ENCODE assay signal across 8 mouse cellular contexts in genomic region chr5:74702766-74703165, GRCm38 (mm10). TPM values are rescaled to one million over a fixed set of nuclear protein-coding genes. Genes with fewer than 3 reads are reported as not detected.
A peak's percentile ranks its signal among the peaks of the same experiment; 100 is the strongest.
DNase-seq lines count a peak whose midpoint lies in the region; ATAC-seq and TF ChIP-seq lines count a peak whose summit lies in the region.

Lnx1 (minus strand) TSS chr5:74702912.

- TF ChIP-seq EP300 in ES-Bruce4 (IDR thresholded peaks at IDR 0.05; ENCODE audit: insufficient read depth, low read depth, low read length): no peak

- no peaks in the 10 kb centered on the region for H3K27me3 ChIP-seq in ES-Bruce4 (ENCODE audit: control insufficient read depth, insufficient read depth, low read length, poor library complexity, severe bottlenecking)
- H3K27me3 ChIP-seq in embryonic facial prominence, embryonic 11.5 days (ENCODE audit: control insufficient read depth, insufficient read depth, low read length): no peaks in the 10 kb centered on the region
- H3K27me3 ChIP-seq in hindbrain, embryonic 14.5 days (ENCODE audit: control insufficient read depth, insufficient read depth, low read length): no peaks in the 10 kb centered on the region
- peaks cover 6% of the 10 kb centered on the region; the same call in 1 of the 2 replicates for H3K27me3 ChIP-seq in midbrain, embryonic 15.5 days (replicated peaks)
- no peaks in the 10 kb centered on the region for H3K27me3 ChIP-seq in thymus, adult 2 months (ENCODE audit: control insufficient read depth, insufficient read depth, low read length)

- peaks cover 8% of the 10 kb centered on the region for H3K4me1 ChIP-seq in ES-Bruce4 (ENCODE audit: control insufficient read depth, insufficient read depth, low read length)
- H3K4me1 ChIP-seq in embryonic facial prominence, embryonic 11.5 days (ENCODE audit: control insufficient read depth, insufficient read depth, low read length): no peaks in the 10 kb centered on the region
- H3K4me1 ChIP-seq in hindbrain, embryonic 14.5 days (replicated peaks; ENCODE audit: control insufficient read depth, insufficient read depth, low read length): 0 out of 2 replicates have a peak, but pooled peaks cover 11% of the 10 kb centered on the region
- peaks cover 8% of the 10 kb centered on the region for H3K4me1 ChIP-seq in midbrain, embryonic 15.5 days
- H3K4me1 ChIP-seq in thymus, adult 2 months (replicated peaks; ENCODE audit: control insufficient read depth, insufficient read depth, low read length): peaks cover 7% of the 10 kb centered on the region; the same call in 1 of the 2 replicates

- H3K27ac ChIP-seq in ES-Bruce4 (ENCODE audit: insufficient read depth, low read length): peak within 1 kb of the TSS; percentile 54
- no peak within 1 kb of the TSS for H3K27ac ChIP-seq in embryonic facial prominence, embryonic 11.5 days (replicated peaks; ENCODE audit: low read depth, low read length)
- H3K27ac ChIP-seq in hindbrain, embryonic 14.5 days: no peak within 1 kb of the TSS
- H3K27ac ChIP-seq in midbrain, embryonic 15.5 days: no peak within 1 kb of the TSS
- no peak within 1 kb of the TSS; the same call in 1 of the 2 replicates for H3K27ac ChIP-seq in thymus, adult 2 months (ENCODE audit: control insufficient read depth, insufficient read depth, low read length)

- peak within 1 kb of the TSS; percentile 47; the same call in 1 of the 2 replicates for H3K4me3 ChIP-seq in ES-Bruce4 (ENCODE audit: low read depth, low read length)
- no peak within 1 kb of the TSS for H3K4me3 ChIP-seq in embryonic facial prominence, embryonic 11.5 days (ENCODE audit: low read depth, low read length)
- H3K4me3 ChIP-seq in hindbrain, embryonic 14.5 days (replicated peaks; ENCODE audit: low read length): no peak within 1 kb of the TSS
- H3K4me3 ChIP-seq in midbrain, embryonic 15.5 days: no peak within 1 kb of the TSS
- H3K4me3 ChIP-seq in thymus, adult 2 months (ENCODE audit: control insufficient read depth, insufficient read depth, low read length): no peak within 1 kb of the TSS

- no peak for TF ChIP-seq CTCF in ES-Bruce4 (IDR thresholded peaks at IDR 0.05; ENCODE audit: low read depth, low read length)
- no peak for TF ChIP-seq CTCF in thymus, adult 2 months (IDR thresholded peaks at IDR 0.05; ENCODE audit: borderline replicate concordance, control insufficient read depth, extremely low read depth, insufficient read depth, low read length, poor library complexity)

- no peaks in the 10 kb centered on the region for H3K36me3 ChIP-seq in ES-Bruce4 (ENCODE audit: control insufficient read depth, insufficient read depth, low read length, poor library complexity, severe bottlenecking)
- H3K36me3 ChIP-seq in embryonic facial prominence, embryonic 11.5 days (replicated peaks; ENCODE audit: control insufficient read depth, insufficient read depth, low read depth, low read length): no peaks in the 10 kb centered on the region
- no peaks in the 10 kb centered on the region for H3K36me3 ChIP-seq in hindbrain, embryonic 14.5 days (replicated peaks; ENCODE audit: control insufficient read depth, insufficient read depth)
- H3K36me3 ChIP-seq in midbrain, embryonic 15.5 days (replicated peaks): no peaks in the 10 kb centered on the region
- no peaks in the 10 kb centered on the region for H3K36me3 ChIP-seq in thymus, adult 2 months (ENCODE audit: control insufficient read depth, insufficient read depth, low read length)

- intact Hi-C loops in left cerebral cortex, postnatal 14 days (cut with DNase I): no loop called here

- no peak within 1 kb of the TSS; the same call in 1 of the 2 replicates for H3K4me2 ChIP-seq in embryonic facial prominence, embryonic 11.5 days (ENCODE audit: low read depth, low read length)
- H3K4me2 ChIP-seq in hindbrain, embryonic 14.5 days (replicated peaks): no peak within 1 kb of the TSS
- peak within 1 kb of the TSS; percentile 53; the same call in 1 of the 2 replicates for H3K4me2 ChIP-seq in midbrain, embryonic 15.5 days

- WGBS in embryonic facial prominence, embryonic 11.5 days: 55% methylated on average over 11 of the region's 11 CpGs
- WGBS in hindbrain, embryonic 14.5 days: 57% methylated on average over 11 of the region's 11 CpGs
- WGBS in midbrain, embryonic 15.5 days: 62% methylated on average over 11 of the region's 11 CpGs
- WGBS in thymus, adult 2 months: 95% methylated on average over 11 of the region's 11 CpGs

- ATAC-seq in embryonic facial prominence, embryonic 11.5 days (replicated peaks; ENCODE audit: insufficient number of reproducible peaks, low FRiP score, low TSS enrichment, low read depth): no peak
- ATAC-seq in hindbrain, embryonic 14.5 days (ENCODE audit: low FRiP score): no peak
- no peak for ATAC-seq in midbrain, embryonic 15.5 days (replicated peaks)
- no peak for ATAC-seq in CD4-positive, CD25-positive, alpha-beta regulatory T cell, adult 4 months

- no peak within 1 kb of the TSS for H3K9ac ChIP-seq in ES-Bruce4 (ENCODE audit: low read depth, poor library complexity, severe bottlenecking)
- no peak within 1 kb of the TSS for H3K9ac ChIP-seq in embryonic facial prominence, embryonic 11.5 days (replicated peaks; ENCODE audit: low read length)
- no peak within 1 kb of the TSS for H3K9ac ChIP-seq in hindbrain, embryonic 14.5 days
- H3K9ac ChIP-seq in midbrain, embryonic 15.5 days: no peak within 1 kb of the TSS

- H3K9me3 ChIP-seq in ES-Bruce4 (replicated peaks; ENCODE audit: control insufficient read depth, insufficient read depth, low read length, poor library complexity, severe bottlenecking): no peaks in the 10 kb centered on the region
- no peaks in the 10 kb centered on the region for H3K9me3 ChIP-seq in embryonic facial prominence, embryonic 11.5 days (replicated peaks; ENCODE audit: control insufficient read depth, low read length)
- H3K9me3 ChIP-seq in hindbrain, embryonic 14.5 days (ENCODE audit: control insufficient read depth, low read length): no peaks in the 10 kb centered on the region
- no peaks in the 10 kb centered on the region for H3K9me3 ChIP-seq in midbrain, embryonic 15.5 days

- peak; percentile 27 for TF ChIP-seq POLR2A in ES-Bruce4 (IDR thresholded peaks at IDR 0.05; ENCODE audit: insufficient read depth, low read length)
- TF ChIP-seq POLR2A in thymus, adult 2 months (IDR thresholded peaks at IDR 0.05; ENCODE audit: control insufficient read depth, extremely low read depth, insufficient read depth, low read length, poor library complexity): no peak

- peak; percentile 23 for DNase-seq in embryonic facial prominence, embryonic 11.5 days (ENCODE audit: low spot score)
- DNase-seq in hindbrain, embryonic 14.5 days (ENCODE audit: low spot score): no peak
- DNase-seq in left cerebral cortex, postnatal 14 days (ENCODE audit: low spot score in 2 of 2): no peak
- DNase-seq in thymus, adult 2 months: no peak
- DNase-seq in thymus, postnatal 10 days (ENCODE audit: low spot score in 2 of 2): no peak

RNA-seq across cellular contexts. Expression of gene Lnx1, which starts in this region (rescaled TPM):
- polyA plus RNA-seq in ES-Bruce4 (2011; ENCODE audit: insufficient read depth, insufficient read length, low read depth, missing spikeins): 7.4 and 10.5 TPM in 2 replicates
- polyA plus RNA-seq in embryonic facial prominence, embryonic 11.5 days (2014; fragmentation: Nextera tagmentation; extraction: Ambion mirVana): 1.5 TPM in 2 replicates
- polyA plus RNA-seq in hindbrain, embryonic 14.5 days (2014; fragmentation: Nextera tagmentation; extraction: Ambion mirVana): 10.3 and 14.0 TPM in 2 replicates
- total RNA-seq in left cerebral cortex, postnatal 14 days (2021): 10 to 100 TPM; 32.4 to 33.4 TPM
- polyA plus RNA-seq in midbrain, embryonic 15.5 days (2015; fragmentation: Nextera tagmentation; extraction: Ambion mirVana): 11.8 and 15.8 TPM in 2 replicates
- polyA plus RNA-seq in thymus, adult 2 months (2012; rRNA removed): 1.5 and 1.6 TPM in 2 replicates
- polyA plus RNA-seq in CD4-positive, CD25-positive, alpha-beta regulatory T cell, adult 4 months (2017; shearing (Covaris generic)): under 1 TPM in 1 of 2 experiments, not detected in 1; 0.17 TPM
